Mouse (Mus musculus) CD8-positive naive resting alpha-beta T cell, adult 2 months (primary cell): ENCODE measurements around the gene Gm21882.
"Not testable (repeated sequence)": the region's sequence is repeated elsewhere in the genome, so short reads cannot be mapped to it uniquely, and the experiment has no call there.

Experiments
- DNase-seq, 2 experiments: peaks; one replicate each; pipeline ENCODE4 v3.0.0; 2022; ENCODE audit warnings: low read depth in 2 of 2, low spot score in 2 of 2

The Gm21882 gene

DNA sequence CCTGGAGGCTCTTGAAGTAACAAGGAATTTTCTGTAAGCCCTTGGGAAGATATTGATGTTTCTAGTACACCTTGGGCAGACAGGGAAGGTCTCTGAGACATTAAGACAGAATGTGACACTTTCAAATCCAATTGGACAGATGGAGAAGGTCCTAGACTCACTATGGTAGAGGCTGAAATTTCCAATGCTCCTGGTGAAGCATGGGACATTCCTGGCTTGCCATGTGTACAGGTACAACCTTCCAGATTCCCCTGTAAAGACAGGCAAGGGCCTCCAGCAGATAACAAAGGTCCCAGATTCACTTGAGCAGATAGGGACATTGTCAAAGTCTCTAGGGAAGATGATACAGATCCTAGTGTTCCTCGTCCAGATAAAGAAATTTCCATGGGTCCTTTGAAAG, at the start of gene Gm21882:
Gm21882 (minus strand) TSS at position 101 of the 400 bp plus-strand sequence.
- DNase-seq: not testable (repeated sequence)
